Comparison of ENCODE assay signal across 8 mouse cellular contexts in the genomic region with DNA sequence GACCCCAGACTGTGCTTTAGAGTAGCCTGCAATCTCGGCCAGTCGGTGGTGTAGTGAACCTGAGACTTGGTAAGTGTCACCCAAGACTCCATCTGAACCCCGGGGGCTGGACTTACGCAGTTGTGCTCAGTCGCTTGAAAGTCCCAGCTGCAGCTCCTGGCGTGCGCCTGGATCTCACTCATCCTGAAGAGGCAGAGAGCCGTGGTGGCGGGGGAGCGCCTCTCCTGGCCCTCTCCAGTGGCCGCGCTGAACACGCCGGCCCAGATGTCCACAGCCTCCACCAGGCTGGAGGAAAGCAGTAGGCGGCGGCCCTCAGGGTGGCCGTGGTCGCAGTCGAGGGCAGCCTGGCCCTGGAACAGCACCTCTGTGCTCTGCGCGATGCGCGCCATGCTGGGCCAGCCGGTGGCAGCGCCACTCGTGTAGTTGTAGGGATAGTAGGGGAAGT. TPM values are rescaled to one million over a fixed set of nuclear protein-coding genes. Genes with fewer than 3 reads are reported as not detected.
DNase-seq lines count a peak whose midpoint lies in the region; ATAC-seq and TF ChIP-seq lines count a peak whose summit lies in the region.

No protein-coding gene starts in this region.

- peak overlapping the region; percentile 68 for H3K9ac ChIP-seq in kidney, embryonic 14.5 days (ENCODE audit: low read depth, low read length)
- peak overlapping the region; percentile 92 for H3K9ac ChIP-seq in forebrain, postnatal 0 days
- H3K9ac ChIP-seq in hindbrain, embryonic 16.5 days (ENCODE audit: low read depth, low read length), result peak overlapping the region; percentile 93
- peak overlapping the region; percentile 79 for H3K9ac ChIP-seq in liver, adult 2 months (ENCODE audit: low read depth, low read length)
- peak overlapping the region; percentile 95 for H3K9ac ChIP-seq in midbrain, embryonic 16.5 days (ENCODE audit: low read depth, low read length)

- peak overlapping the region; percentile 97 for H3K4me2 ChIP-seq in kidney, embryonic 14.5 days (replicated peaks; ENCODE audit: low read depth, low read length)
- peak overlapping the region; percentile 83 for H3K4me2 ChIP-seq in forebrain, postnatal 0 days (ENCODE audit: low read depth)
- H3K4me2 ChIP-seq in hindbrain, embryonic 16.5 days (ENCODE audit: low read length), result peak overlapping the region; percentile 77
- peak overlapping the region; percentile 83 for H3K4me2 ChIP-seq in midbrain, embryonic 16.5 days (ENCODE audit: low read length)

- H3K36me3 ChIP-seq in kidney, embryonic 14.5 days (ENCODE audit: control insufficient read depth, insufficient read depth, low read length), result no peaks in the 10 kb centered on the region
- H3K36me3 ChIP-seq in forebrain, postnatal 0 days (ENCODE audit: insufficient read depth), result no peaks in the 10 kb centered on the region
- H3K36me3 ChIP-seq in hindbrain, embryonic 16.5 days (ENCODE audit: control insufficient read depth, insufficient read depth, low read length), result no peaks in the 10 kb centered on the region
- no peaks in the 10 kb centered on the region for H3K36me3 ChIP-seq in liver, adult 2 months (ENCODE audit: control insufficient read depth, insufficient read depth, low read length)
- H3K36me3 ChIP-seq in midbrain, embryonic 16.5 days (ENCODE audit: control insufficient read depth, insufficient read depth, low read length), result no peaks in the 10 kb centered on the region

- H3K4me3 ChIP-seq in kidney, embryonic 14.5 days (ENCODE audit: low read length), result peak overlapping the region; percentile 70
- peak overlapping the region; percentile 93 for H3K4me3 ChIP-seq in forebrain, postnatal 0 days (ENCODE audit: low read depth, low read length)
- H3K4me3 ChIP-seq in hindbrain, embryonic 16.5 days (ENCODE audit: low read length), result peak overlapping the region; percentile 95
- peak overlapping the region; percentile 74 for H3K4me3 ChIP-seq in liver, adult 2 months (ENCODE audit: insufficient read depth, low read depth, low read length)
- H3K4me3 ChIP-seq in midbrain, embryonic 16.5 days (ENCODE audit: low read depth, low read length), result peak overlapping the region; percentile 75

- no peaks in the 10 kb centered on the region for H3K79me2 ChIP-seq in liver, adult 2 months (ENCODE audit: control insufficient read depth, insufficient read depth, low read length)

- H3K9me3 ChIP-seq in kidney, embryonic 14.5 days (ENCODE audit: control insufficient read depth, low read length), result no peaks in the 10 kb centered on the region
- H3K9me3 ChIP-seq in forebrain, postnatal 0 days (ENCODE audit: low read length), result no peaks in the 10 kb centered on the region
- H3K9me3 ChIP-seq in hindbrain, embryonic 16.5 days (ENCODE audit: control insufficient read depth, low read length), result no peaks in the 10 kb centered on the region
- no peaks in the 10 kb centered on the region for H3K9me3 ChIP-seq in midbrain, embryonic 16.5 days (replicated peaks; ENCODE audit: control insufficient read depth, low read length, poor library complexity, severe bottlenecking)

- DNase-seq in kidney, adult 8-10 months, result no peak
- DNase-seq in brain, embryonic 14.5 days (ENCODE audit: low read depth), result peak; percentile 70
- DNase-seq in forebrain, postnatal 0 days, result peak; percentile 62
- no peak for DNase-seq in liver, adult 2 months (ENCODE audit: extremely low read depth, low read depth, low spot score)
- DNase-seq in thymus, postnatal 0 days (ENCODE audit: low spot score), result peak; percentile 27

- WGBS in kidney, embryonic 14.5 days, result under 1% methylated on average over 26 of the region's 26 CpGs
- WGBS in forebrain, postnatal 0 days, result under 1% methylated on average over 25 of the region's 26 CpGs
- under 1% methylated on average over 26 of the region's 26 CpGs for WGBS in hindbrain, embryonic 16.5 days
- 5% methylated on average over 26 of the region's 26 CpGs for WGBS in liver, adult 2 months
- 0% methylated on average over 25 of the region's 26 CpGs for WGBS in midbrain, embryonic 16.5 days

- TF ChIP-seq CTCF in brain, embryonic 14.5 days (IDR thresholded peaks at IDR 0.05; ENCODE audit: borderline replicate concordance, extremely low read depth, insufficient read depth, insufficient read length), result no peak
- TF ChIP-seq CTCF in forebrain, postnatal 0 days (IDR thresholded peaks at IDR 0.05; ENCODE audit: low read depth), result no peak
- no peak for TF ChIP-seq CTCF in liver, adult 2 months (IDR thresholded peaks at IDR 0.05; ENCODE audit: low read depth, low read length)

- H3K27me3 ChIP-seq in kidney, embryonic 14.5 days (ENCODE audit: control insufficient read depth, insufficient read depth, low read length), result peaks cover 29% of the 10 kb centered on the region
- no peaks in the 10 kb centered on the region; the same call in 1 of the 2 replicates for H3K27me3 ChIP-seq in forebrain, postnatal 0 days (ENCODE audit: insufficient read depth, low read length)
- no peaks in the 10 kb centered on the region for H3K27me3 ChIP-seq in hindbrain, embryonic 16.5 days (replicated peaks; ENCODE audit: control insufficient read depth, insufficient read depth, low read length)
- H3K27me3 ChIP-seq in liver, adult 2 months (ENCODE audit: control insufficient read depth, insufficient read depth, low read length), result peaks cover 19% of the 10 kb centered on the region
- no peaks in the 10 kb centered on the region for H3K27me3 ChIP-seq in midbrain, embryonic 16.5 days (ENCODE audit: control insufficient read depth, insufficient read depth, low read depth, low read length)

- no peak for TF ChIP-seq POLR2A in brain, embryonic 14.5 days (IDR thresholded peaks at IDR 0.05; ENCODE audit: borderline replicate concordance, extremely low read depth, insufficient read depth, insufficient read length, poor library complexity, severe bottlenecking)
- TF ChIP-seq POLR2A in liver, adult 2 months (IDR thresholded peaks at IDR 0.05; ENCODE audit: extremely low read depth, insufficient read depth, low read length), result no peak

- no peak overlapping the region for H3K27ac ChIP-seq in kidney, embryonic 14.5 days (ENCODE audit: low read depth, low read length)
- peak overlapping the region; percentile 91 for H3K27ac ChIP-seq in forebrain, postnatal 0 days (ENCODE audit: low read depth, low read length)
- H3K27ac ChIP-seq in hindbrain, embryonic 16.5 days (ENCODE audit: low read depth, low read length), result peak overlapping the region; percentile 94
- peak overlapping the region; percentile 2; the same call in 1 of the 2 replicates for H3K27ac ChIP-seq in liver, adult 2 months (replicated peaks; ENCODE audit: insufficient read depth, low read depth, low read length)
- peak overlapping the region; percentile 97 for H3K27ac ChIP-seq in midbrain, embryonic 16.5 days (ENCODE audit: low read length)

- H3K4me1 ChIP-seq in kidney, embryonic 14.5 days (ENCODE audit: control insufficient read depth, insufficient read depth, low read length), result 0 out of 2 replicates have a peak, but pooled peaks cover 5% of the 10 kb centered on the region
- H3K4me1 ChIP-seq in forebrain, postnatal 0 days (ENCODE audit: insufficient read depth), result peaks cover 13% of the 10 kb centered on the region; the same call in 1 of the 2 replicates
- H3K4me1 ChIP-seq in hindbrain, embryonic 16.5 days (ENCODE audit: control insufficient read depth, insufficient read depth, low read depth, low read length), result peaks cover 31% of the 10 kb centered on the region
- no peaks in the 10 kb centered on the region for H3K4me1 ChIP-seq in liver, adult 2 months (ENCODE audit: control insufficient read depth, insufficient read depth, low read length)
- H3K4me1 ChIP-seq in midbrain, embryonic 16.5 days (ENCODE audit: control insufficient read depth, insufficient read depth, low read length), result peaks cover 33% of the 10 kb centered on the region

- ATAC-seq in kidney, embryonic 14.5 days (ENCODE audit: low FRiP score, low TSS enrichment), result peak; percentile 30; the same call in 1 of the 2 replicates
- ATAC-seq in forebrain, postnatal 0 days, result peak; percentile 6
- ATAC-seq in hindbrain, embryonic 16.5 days, result peak; percentile 14
- ATAC-seq in midbrain, embryonic 16.5 days, result no peak; the same call in 1 of the 2 replicates

RNA-seq across cellular contexts. Expression of gene Plxnc1, which starts 1.2 kb away (rescaled TPM):
- 2.3 and 3.9 TPM in 2 replicates for polyA plus RNA-seq in kidney, embryonic 14.5 days (2014; fragmentation: Nextera tagmentation; extraction: Ambion mirVana)
- 22.5 and 31.1 TPM in 2 replicates for polyA plus RNA-seq in brain, embryonic 14.5 days (2012; rRNA removed)
- 47.9 and 70.2 TPM in 2 replicates for total RNA-seq in forebrain, postnatal 0 days (2014; rRNA removed)
- polyA plus RNA-seq in forebrain, postnatal 0 days (2015; fragmentation: Nextera tagmentation; extraction: Ambion mirVana), result 5.8 and 11.5 TPM in 2 replicates
- 8.3 and 8.4 TPM in 2 replicates for polyA plus RNA-seq in hindbrain, embryonic 16.5 days (2015; fragmentation: Nextera tagmentation; extraction: Ambion mirVana)
- 11.6 and 13.9 TPM in 2 replicates for total RNA-seq in liver, adult 2 months (2014; rRNA removed)
- polyA plus RNA-seq in liver, adult 2 months (2012; rRNA removed), result 2.6 and 2.7 TPM in 2 replicates
- 14.6 and 15.4 TPM in 2 replicates for polyA plus RNA-seq in midbrain, embryonic 16.5 days (2015; fragmentation: Nextera tagmentation; extraction: Ambion mirVana)
- 3.2 and 3.8 TPM in 2 replicates for polyA plus RNA-seq in thymus, postnatal 0 days (2015; fragmentation: Nextera tagmentation; extraction: Ambion mirVana)

Comparison
In these comparisons a context has a peak if more than half of its experiments do, and no peak if none do; other contexts are left out.
1. DNase-seq: peak in brain, embryonic 14.5 days (single experiment), forebrain, postnatal 0 days (single experiment) and thymus, postnatal 0 days (single experiment); none in kidney, adult 8-10 months (0 of 2) and liver, adult 2 months (single experiment).
2. Peak in every context shown above with its lines, with median percentiles within 50 percentile points of each other: H3K4me2 ChIP-seq, H3K4me3 ChIP-seq and H3K9ac ChIP-seq.